8 mouse cellular contexts compared by ENCODE assay signal in genomic region chr12:52671436-52671835, GRCm38 (mm10). TPM values are rescaled to one million over a fixed set of nuclear protein-coding genes. Genes with fewer than 3 reads are reported as not detected.
DNase-seq lines count a peak whose midpoint lies in the region; ATAC-seq and TF ChIP-seq lines count a peak whose summit lies in the region.

No protein-coding gene starts in this region.

- WGBS in cerebellum, adult 2 months = 22% methylated on average over 7 of the region's 7 CpGs
- 3% methylated on average over 7 of the region's 7 CpGs for WGBS in limb, embryonic 12.5 days

- peak; percentile 71; the same call in 1 of the 2 replicates for ATAC-seq in limb, embryonic 12.5 days (ENCODE audit: insufficient number of reproducible peaks, insufficient read depth, low FRiP score, low TSS enrichment, low read depth)

- no peak overlapping the region; the same call in 1 of the 2 replicates for H3K9ac ChIP-seq in limb, embryonic 12.5 days (replicated peaks)

- peak; percentile 40 to 53 for DNase-seq in cerebellum, postnatal 14 days
- no peak for DNase-seq in cerebellum, adult 2 months
- DNase-seq in ZHBTc4 (ENCODE audit: low read depth, low spot score) = peak; percentile 56
- peak; percentile 34 for DNase-seq in gastrocnemius, postnatal 25 days
- peak; percentile 6 for DNase-seq in testis, postnatal 14 days (ENCODE audit: low spot score)
- DNase-seq in natural killer cell, adult 2 months (ENCODE audit: low spot score in 2 of 2) = no peak
- no peak for DNase-seq in adrenal gland, adult 2 months

- TF ChIP-seq CTCF in cerebellum, adult 2 months (IDR thresholded peaks at IDR 0.05; ENCODE audit: borderline replicate concordance, insufficient read depth, low read depth, low read length) = no peak

- no peak overlapping the region for H3K4me3 ChIP-seq in cerebellum, adult 2 months (replicated peaks; ENCODE audit: insufficient read depth, low read depth, low read length)
- no peak overlapping the region for H3K4me3 ChIP-seq in limb, embryonic 12.5 days (replicated peaks)

- TF ChIP-seq POLR2A in cerebellum, adult 2 months (IDR thresholded peaks at IDR 0.05; ENCODE audit: borderline replicate concordance, insufficient read depth, low read length) = no peak

- no peaks in the 10 kb centered on the region for H3K4me1 ChIP-seq in cerebellum, adult 2 months (ENCODE audit: control insufficient read depth, insufficient read depth, low read length)
- peaks cover 18% of the 10 kb centered on the region for H3K4me1 ChIP-seq in limb, embryonic 12.5 days (replicated peaks)

- no peaks in the 10 kb centered on the region for H3K36me3 ChIP-seq in limb, embryonic 12.5 days

- peak overlapping the region; percentile 33; the same call in 1 of the 2 replicates for H3K4me2 ChIP-seq in limb, embryonic 12.5 days

- no peaks in the 10 kb centered on the region for H3K9me3 ChIP-seq in limb, embryonic 12.5 days

- H3K27me3 ChIP-seq in cerebellum, adult 2 months (ENCODE audit: control insufficient read depth, insufficient read depth, low read length) = no peaks in the 10 kb centered on the region
- H3K27me3 ChIP-seq in limb, embryonic 12.5 days = no peaks in the 10 kb centered on the region

- no peak overlapping the region for H3K27ac ChIP-seq in cerebellum, adult 2 months (ENCODE audit: insufficient read depth, low read length)
- H3K27ac ChIP-seq in limb, embryonic 12.5 days = peak overlapping the region; percentile 5; the same call in 1 of the 2 replicates

RNA-seq across cellular contexts. Expression of gene Akap6, which starts 27.7 kb away (rescaled TPM):
- polyA plus RNA-seq in cerebellum, adult 2 months (2012; rRNA removed) = 26.1 and 27.4 TPM in 2 replicates
- 10 to 100 TPM; 20.7 to 36.8 TPM for total RNA-seq in gastrocnemius, postnatal 25 days (2021)
- 0.88 and 0.94 TPM in 2 replicates for polyA plus RNA-seq in limb, embryonic 12.5 days (2016; fragmentation: Nextera tagmentation; extraction: Ambion mirVana)
- total RNA-seq in adrenal gland, adult 2 months (2021) = 1 to 10 TPM; 2.3 to 2.6 TPM
- polyA plus RNA-seq in adrenal gland, adult 2 months (2012; rRNA removed) = 0.15 and 0.24 TPM in 2 replicates

Comparison
In these comparisons a context has a peak if more than half of its experiments do, and no peak if none do; other contexts are left out.
1. DNase-seq: peak in cerebellum, postnatal 14 days (2 of 2), ZHBTc4 (single experiment), gastrocnemius, postnatal 25 days (single experiment) and testis, postnatal 14 days (single experiment); none in cerebellum, adult 2 months (0 of 2), natural killer cell, adult 2 months (0 of 2) and adrenal gland, adult 2 months (single experiment).
2. RNA of gene Akap6, which starts 27.7 kb away (polyA plus RNA-seq): 26.1 to 27.4 TPM in cerebellum, adult 2 months; 0.88 to 0.94 TPM in limb, embryonic 12.5 days and 0.15 to 0.24 TPM in adrenal gland, adult 2 months; every median in the first group is over 10 times any median in the second.